Mouse (Mus musculus): ENCODE data around the gene Prrc2c.
"Not testable (repeated sequence)": the region's sequence is repeated elsewhere in the genome, so short reads cannot be mapped to it uniquely, and the experiment has no call there.

Gene Prrc2c

DNA sequence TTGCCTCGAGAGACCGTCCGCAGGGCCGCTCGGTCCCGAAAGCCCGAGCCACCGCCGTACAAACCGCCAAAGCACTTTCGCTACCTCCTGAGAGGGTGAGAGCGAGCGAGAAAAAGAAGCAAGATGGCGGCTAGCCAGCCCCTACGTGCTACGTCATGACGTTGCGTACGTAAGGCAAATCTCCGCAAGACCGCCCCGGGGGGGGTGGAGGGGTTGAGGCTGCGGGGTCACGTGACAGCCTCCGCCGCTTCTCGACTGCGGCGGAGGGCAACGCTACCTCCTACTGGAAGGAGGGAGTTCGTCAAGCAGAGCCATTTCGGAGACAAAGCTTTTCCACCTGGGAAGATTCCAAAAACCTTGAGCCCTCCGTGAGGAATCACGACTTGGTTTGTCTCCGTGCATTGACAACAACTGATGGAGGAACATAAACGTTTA, at the start of gene Prrc2c:
Gene Prrc2c (minus strand): TSS at position 156 of the 435 bp plus-strand sequence.
- DNase-seq (ENCODE audit: low read depth, low spot score) = peak; percentile 100

DNA sequence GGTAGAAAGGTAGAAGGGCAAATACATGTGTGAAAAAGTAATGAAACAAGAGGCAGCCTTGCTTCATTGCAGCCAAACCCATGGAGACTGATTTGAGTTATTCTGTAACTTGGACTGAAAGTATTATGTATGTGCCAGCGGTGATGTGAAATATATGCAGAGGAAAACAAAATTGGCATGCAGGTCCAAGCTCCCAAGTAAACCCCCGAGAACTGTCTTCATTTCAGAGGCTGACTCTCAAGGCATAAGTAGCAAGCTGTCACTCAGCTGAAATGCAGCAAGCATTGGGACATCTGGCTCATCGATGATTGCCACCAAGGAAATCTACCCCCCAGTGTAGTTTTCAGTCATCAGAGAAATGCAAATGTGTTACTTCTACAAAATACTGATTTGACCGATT, 44.9 kb upstream of the Prrc2c start:
- no peak for DNase-seq (ENCODE audit: low read depth, low spot score)

DNA sequence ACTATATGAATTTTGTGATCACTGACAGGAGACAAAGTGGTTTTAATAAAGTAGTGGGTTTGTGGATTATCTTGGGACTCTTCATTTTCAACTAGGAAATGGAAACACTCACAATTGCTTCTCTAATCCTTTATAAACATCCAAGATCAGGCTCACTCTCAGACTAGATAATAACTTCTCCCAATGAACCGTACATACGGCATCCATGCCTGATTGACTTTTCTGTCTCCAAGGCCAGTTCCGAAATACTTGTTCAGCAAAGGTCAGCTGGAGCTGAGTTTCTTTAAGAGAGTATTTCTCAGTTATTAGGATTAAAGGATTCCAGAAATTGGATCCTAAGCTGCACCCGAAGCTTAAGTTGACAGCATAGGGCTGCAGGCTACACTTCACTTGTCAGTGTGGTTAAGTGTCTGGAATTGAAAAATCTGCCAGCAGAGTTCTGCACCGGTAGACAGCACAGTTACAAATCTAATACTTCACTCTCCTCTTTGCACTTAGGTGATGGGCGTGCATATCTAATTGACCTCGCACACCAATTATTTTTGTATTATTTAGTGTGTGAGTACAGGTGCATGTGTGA, 43.4 kb upstream of the Prrc2c start:
- DNase-seq (ENCODE audit: low read depth, low spot score) = no peak

DNA sequence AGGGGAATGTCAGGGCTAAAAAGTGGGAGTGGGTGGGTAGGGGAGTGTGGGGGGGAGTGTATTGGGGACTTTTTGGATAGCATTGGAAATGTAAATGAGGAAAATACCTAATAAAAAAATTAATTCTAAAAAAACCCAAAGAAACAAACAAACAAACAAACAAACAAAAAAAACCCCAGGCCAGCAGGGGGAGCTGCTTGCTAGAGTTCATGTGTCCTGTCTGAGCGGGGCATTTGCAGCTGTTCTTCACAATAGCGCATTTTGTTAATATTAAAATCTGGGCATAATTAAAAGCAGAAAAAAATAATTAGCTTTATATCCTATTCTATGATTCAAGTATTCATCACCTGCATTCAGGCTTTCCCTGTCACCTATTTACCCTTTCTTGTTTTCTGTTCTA, 40.7 kb upstream of the Prrc2c start:
- DNase-seq (ENCODE audit: low read depth, low spot score) = not testable (repeated sequence)

DNA sequence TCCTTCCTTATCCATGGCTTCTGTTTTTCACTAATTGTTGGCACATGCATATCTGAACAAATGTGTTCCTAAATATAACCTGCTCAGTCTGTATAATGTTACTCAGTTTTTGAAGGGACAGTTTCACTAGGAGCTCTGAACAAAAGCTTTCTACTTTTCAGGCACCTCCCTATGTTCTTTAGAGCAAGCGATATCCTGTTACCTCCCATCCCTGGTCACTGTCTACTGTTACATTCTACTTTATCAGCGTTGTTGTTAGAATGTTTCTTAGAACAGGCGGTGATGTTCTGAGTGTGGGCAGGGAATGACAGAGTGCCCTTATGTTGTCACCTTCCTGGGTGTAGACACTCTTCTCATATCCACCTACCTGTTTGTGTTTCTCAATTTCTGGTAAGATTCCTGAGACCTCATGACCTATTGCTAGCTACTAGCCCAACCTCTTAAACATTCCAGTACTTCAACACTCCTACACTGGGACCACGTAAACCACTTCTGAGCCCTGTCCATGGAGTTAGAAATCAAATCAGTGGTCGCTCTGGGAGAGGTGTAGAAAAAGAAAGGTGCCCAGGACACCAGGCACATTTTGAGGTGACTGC, 37.7 kb upstream of the Prrc2c start:
- no peak for DNase-seq (ENCODE audit: low read depth, low spot score)

DNA sequence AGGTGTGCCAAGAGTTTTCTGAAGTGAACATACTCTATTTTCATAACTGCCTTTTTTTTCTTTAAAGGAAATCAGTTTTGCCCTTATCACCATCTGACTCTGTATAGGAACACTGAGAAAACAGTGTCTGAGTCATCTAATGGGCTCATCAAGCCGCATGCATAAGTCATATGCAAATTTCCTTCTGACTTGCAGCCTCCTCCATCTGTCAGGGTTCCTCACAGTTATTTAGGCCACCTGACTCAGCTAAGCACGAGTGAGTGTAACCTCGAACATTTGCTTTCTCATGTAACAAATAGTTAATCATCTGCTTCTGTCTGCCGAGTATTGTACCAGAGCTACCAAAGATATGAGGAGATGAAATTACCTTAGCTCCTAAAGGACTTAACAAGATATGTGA, 33.3 kb upstream of the Prrc2c start:
- peak; percentile 87 for DNase-seq (ENCODE audit: low read depth, low spot score)

DNA sequence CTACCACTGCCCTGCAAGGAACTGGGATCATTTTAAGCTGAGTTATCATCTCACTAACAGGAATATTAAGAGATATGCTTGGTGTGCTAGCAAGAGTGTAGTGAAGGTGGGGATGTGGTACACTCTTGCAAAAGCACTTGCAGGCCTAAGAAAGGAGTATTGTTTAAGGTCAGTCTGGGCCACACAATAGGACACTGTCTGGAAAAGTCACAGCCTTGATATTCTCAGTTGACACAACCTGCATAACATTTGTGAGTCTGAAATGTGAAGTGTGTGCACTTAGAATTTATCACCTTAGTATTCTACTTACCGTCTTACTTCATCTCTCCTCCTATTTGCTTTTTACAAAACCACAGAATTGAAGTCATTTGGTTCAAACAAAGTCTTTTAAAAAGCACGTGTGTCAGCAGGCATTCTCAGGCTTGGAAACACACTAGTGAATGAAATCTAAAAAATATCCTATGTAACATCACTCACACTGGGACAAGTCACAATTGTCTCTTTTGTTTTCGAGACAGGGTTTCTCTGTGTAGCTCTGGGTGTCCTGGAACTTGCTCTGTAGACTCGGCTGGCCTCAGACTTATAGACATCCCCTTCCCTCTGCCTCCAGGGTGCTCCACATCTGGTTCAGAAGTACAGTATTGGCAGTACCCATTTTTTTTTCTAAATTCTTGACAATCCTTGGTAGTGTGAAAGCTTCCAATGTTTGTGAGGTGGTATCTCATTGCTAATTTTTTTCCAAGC, 31.4 kb upstream of the Prrc2c start:
- DNase-seq (ENCODE audit: low read depth, low spot score) = no peak

DNA sequence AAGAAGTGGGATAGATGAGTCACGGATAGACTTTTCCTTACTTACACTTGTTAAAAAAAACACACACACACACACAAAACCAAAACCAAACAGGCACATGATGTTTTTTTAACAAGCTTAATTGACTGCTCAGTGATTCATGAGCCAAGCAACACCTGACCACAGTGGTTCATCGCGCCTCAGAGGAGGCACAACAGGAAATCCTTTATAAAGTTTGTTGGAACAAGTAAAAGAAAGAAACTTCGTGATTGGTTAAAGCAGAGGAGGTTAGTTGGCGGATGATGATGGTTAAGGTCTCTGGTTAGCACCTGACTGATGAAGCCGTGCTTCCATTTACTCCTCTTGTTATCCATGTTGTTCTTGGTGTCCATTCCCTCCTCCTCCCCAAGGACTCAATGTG, 11.7 kb upstream of the Prrc2c start:
- no peak for DNase-seq (ENCODE audit: low read depth, low spot score)

DNA sequence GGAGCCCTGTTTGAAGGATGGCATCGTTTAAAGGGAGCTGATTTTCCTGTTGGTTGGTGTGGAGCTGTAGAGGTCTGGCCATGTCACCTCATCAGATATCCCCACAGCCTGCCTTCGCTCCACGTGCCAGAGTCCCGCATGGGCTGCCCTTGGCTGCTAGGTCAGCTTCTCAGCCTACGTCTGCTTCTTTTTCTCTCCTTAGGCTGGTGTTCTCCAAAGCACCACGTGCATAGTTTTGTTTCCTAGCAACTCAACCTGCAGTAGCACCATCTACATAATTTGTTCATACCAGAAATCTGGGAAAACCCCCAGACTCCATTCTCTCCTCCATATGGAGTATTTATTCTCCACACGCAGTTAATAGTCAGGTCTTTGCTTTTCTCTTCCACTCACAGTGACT, 9.3 kb upstream of the Prrc2c start:
- no peak for DNase-seq (ENCODE audit: low read depth, low spot score)

DNA sequence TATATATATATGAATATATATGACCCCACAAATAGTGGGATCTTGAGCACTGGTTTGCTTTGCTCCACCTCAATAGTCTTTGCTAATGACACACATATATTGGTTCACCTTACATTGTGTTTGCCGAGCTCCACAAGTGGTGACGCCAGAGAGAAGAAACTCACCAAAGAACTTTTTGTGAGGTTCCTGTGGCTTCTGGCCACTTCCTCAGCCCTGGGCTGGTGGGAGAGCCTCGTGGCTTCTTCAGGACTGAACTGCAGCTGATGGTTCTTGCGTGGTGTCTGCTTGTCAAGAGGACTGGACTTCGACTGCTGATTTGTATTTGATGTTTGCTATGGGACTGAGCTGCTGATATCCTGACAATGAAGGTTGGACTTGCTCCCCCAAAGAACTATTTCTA, 8.4 kb upstream of the Prrc2c start:
- DNase-seq (ENCODE audit: low read depth, low spot score) = no peak

DNA sequence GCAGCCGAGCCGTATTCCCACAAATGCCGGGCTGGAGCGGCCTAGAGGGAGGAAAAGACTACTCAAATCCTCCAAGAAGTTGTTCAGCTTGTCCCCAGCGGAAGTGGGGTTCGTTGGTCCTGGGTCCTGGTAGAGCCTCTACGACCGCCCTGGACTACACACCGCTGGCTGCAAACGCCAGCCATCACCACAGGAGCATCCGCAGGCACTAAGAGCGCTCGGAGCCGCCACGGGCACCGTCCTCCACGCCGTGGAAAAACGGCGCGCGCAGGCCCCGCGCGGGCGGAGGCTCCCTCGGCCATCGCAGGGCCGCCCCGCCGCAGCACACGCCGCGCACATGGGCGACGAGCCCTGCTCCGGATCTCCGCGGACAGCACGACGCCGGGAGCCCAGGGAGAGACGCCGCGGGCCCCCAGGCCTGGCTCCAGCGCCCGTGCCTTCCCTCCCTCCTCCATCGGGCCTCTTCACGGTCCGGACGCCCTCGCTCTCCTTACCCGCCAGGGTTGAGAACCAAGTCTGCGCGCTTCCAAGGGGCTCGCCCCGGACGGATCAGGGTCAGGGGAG, 443 bp downstream of the Prrc2c start:
- DNase-seq (ENCODE audit: low read depth, low spot score) = peak; percentile 52

DNA sequence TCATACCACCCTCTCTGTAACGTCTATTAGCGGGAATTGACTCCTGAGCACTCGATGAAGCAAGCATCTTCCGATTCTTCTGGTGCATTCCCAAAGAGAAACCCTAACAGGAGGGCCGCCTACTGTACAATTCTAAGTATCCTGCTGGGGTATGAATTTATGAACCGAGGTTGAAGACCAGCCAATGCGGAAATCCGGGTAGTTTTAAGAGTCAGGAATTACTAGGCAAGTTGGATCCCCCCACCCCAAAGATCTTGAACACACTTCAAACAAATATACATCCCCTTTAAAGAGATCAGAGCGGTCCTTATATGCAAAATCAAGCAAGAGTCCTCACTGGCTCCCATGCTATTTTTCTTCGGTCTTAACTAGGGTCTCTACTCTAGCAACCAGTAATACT, 950 bp downstream of the Prrc2c start:
- peak; percentile 51 for DNase-seq (ENCODE audit: low read depth, low spot score)

DNA sequence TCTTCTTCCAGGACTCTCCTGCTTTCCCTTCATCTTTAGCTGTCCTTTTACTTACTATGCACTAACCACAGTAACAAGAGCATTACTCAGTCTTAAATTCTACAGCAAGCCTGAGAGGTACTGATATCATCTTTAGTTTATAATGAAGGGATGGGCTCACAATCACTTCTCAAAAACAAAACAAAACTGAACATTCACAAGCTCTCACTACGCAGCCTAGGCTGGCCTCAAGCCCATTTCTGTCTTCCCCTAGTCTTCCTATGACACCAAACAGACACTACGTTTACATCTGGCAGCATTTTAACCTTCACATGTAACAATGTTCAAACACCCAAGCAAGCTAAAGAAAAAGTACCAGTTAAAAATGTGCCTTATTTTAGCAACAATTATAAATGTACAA, 1.9 kb downstream of the Prrc2c start:
- no peak for DNase-seq (ENCODE audit: low read depth, low spot score)

DNA sequence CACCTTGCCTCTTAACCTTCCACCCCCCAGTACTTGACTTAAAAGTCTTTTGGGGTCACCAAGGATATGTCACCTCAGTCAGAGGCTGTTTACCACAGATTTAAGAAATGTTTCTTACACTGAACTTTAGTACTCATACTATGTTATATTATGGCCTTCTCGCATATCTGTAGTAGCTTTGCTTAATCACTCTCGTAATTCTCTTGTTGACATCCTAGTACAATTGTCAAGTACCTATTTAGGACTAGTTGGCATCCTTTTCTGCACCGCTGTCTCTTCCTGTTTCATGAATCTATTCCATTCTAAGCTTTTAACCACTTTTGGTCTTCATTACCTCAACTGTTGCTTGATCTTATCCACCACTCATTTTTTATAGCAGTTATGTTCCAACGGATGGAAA, 5.3 kb downstream of the Prrc2c start:
- no peak for DNase-seq (ENCODE audit: low read depth, low spot score)

DNA sequence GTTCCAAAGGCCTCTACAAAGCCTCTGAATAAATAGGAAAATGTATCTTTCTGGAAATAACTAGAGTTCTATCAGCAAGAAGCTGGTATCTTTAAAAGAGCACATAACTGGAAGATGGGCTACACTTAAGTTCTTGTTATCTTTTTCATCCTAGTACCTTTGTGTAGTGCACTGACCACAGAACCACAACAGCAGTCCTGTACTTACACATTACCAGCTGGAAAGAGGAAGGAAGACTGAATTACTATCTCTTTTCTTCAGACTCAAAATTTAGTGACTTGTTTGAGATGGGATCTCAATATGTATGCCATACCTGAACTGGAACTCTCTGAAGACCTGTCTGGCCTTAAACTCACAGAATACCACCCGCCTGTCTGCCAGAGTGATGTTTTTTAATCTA, 6.1 kb downstream of the Prrc2c start:
- no peak for DNase-seq (ENCODE audit: low read depth, low spot score)

DNA sequence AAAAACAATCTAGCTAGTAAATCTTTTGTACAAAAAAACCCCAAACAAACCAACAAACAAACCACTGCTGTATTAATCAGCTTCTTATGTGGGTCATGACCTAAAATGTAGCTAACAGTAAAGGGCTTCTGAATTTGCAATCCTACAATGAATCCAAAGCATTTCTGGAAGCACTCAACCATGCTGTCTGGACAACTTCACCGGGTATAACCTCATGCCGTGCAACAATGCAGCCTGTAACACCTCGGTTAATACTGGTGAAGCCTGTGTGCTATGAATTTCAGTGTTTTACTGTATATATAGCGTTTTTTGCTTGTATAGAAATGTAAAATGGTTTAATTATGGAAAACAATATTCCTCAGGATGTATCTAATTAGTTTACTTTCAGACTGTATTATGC, 8.3 kb downstream of the Prrc2c start:
- DNase-seq (ENCODE audit: low read depth, low spot score) = peak; percentile 9

DNA sequence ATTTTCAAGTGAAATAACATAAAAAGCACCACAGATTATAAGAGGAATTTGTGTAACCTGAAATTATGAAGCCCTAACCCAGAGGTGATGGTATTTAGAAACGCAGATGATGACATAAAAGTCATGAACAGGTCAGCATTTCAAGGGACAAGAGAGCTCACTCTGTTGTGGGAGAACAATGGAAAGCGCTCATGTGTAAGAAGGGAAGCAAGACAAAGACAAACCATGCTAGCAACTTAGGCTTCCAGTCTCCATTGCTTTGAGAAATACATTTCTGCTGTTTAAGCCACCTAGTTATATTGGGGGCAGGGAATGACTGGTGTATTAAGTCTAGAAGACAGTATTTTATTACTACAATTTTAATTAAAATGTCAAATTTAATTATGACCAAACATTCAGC, 10.9 kb downstream of the Prrc2c start:
- no peak for DNase-seq (ENCODE audit: low read depth, low spot score)

DNA sequence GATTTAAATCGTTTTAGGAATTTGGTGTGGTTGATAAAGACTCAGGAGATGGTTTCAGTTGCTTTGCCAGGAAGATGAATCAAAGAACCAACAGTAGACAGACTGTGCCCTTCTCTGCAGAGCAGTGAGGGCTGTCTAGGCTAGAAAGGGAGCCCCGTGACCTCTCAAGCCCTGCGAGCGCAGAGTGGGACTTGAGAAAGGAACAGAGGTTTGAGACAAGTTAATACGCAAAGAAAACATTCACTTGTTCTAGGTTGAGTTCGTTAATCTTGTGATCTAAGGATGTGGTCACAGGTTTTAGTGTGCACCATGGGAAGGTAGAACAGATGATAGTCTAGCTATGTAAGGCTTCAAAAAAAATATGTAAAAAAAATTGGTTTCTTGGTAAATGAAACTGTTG, 12.4 kb downstream of the Prrc2c start:
- no peak for DNase-seq (ENCODE audit: low read depth, low spot score)

DNA sequence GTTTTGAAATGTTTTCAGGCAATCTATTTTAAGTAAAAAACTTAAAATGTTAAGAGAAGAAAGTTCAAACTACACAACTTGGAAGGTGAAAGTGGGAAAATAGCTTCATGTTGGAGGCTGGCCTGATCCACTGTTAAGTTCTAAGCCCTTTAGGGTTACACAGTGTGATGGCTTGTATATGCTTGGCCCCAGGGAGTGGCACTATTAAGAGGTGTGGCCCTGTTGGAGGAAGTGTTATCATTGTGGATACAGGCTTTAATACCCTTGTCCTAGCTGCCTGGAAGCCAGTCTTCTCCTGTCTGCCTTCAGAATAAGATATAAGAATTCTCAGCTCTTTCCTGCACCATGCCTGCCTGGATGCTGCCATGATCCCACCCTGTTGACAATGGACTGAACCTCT, 16.7 kb downstream of the Prrc2c start:
- DNase-seq (ENCODE audit: low read depth, low spot score) = no peak

DNA sequence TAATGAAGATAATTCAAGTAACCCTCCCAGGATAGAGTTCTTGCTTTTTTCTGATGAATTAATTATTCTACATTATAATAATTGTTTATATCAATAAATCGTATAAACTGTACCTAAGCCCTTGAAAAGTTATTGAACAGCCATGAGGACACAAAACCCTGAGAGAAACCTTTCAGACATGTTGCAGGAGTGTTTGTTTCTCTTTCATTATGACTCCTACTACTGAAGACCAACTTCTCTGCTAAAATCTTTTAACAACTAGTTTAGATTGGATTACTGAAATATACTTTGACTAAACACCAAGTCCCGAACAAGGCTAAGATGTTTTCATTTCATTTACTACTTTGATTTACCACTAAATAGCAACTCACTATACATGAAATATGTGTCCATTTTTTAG, 19.7 kb downstream of the Prrc2c start:
- DNase-seq (ENCODE audit: low read depth, low spot score) = no peak

DNA sequence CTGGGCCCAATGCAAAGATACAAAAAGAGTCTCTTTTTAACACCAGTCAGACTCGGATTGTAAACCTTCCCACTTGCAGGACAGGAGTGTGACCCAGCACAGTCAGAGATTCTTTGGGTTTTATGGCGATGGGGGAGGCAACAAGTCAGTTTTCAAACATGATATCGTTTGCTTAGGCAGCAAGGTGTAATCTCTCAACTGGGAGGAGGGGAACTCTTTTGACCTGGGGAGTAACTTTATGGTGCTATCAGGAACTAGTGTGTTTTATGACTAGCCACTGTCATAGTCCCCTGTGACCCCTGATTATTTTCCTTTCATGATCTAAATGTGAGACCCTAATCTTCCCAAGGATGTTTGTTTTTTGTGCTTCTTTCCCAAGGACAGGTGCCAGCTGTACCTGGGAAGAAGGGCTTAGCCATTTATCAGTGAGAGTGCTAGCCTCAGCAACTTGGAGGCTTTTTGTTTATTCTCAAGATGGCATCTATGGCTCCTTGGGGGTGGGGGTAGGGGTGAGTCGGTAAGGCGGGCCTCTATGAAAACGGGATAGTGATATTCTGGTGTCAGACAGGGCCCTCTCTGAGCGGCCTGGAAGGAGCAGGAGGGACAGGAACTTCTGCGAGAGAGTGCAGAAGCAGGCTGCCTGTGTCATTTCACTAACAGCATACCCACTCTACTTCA, 39.8 kb downstream of the Prrc2c start:
- no peak for DNase-seq (ENCODE audit: low read depth, low spot score)

DNA sequence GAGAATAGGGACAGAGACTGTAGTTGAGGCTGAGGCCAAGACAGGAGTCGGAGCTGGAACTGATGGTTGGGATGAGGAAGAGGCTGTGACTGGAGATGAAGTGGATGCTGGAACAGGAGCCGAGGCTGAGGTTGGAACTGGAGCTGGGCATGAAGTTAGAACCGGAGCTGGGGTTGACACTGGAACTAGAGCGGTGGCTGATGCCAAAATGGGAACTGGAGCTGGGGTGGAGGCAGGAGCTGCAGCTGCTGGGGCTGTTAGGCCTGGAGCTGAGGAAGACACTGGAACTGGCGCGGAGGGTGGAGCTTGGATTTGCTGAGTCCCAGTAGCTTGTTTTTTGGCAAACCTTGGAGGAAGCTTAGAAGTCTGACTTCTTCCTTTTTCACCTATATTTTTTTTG, 42.5 kb downstream of the Prrc2c start:
- peak; percentile 30 for DNase-seq (ENCODE audit: low read depth, low spot score)
